Mouse (Mus musculus) thymus, adult 2 months (tissue): ENCODE measurements around the gene Ttc39d.

Experiments
- CTCF ChIP-seq: fragments of 200-500 bp; IDR thresholded peaks from 2 replicates; pipeline ENCODE4 v1.5.1; 2012; ENCODE audit warnings: mild to moderate bottlenecking, control low read depth, low read length, moderate library complexity, borderline replicate concordance; ENCODE audit not compliant: control insufficient read depth, poor library complexity, insufficient read depth; ENCODE audit errors: extremely low read depth
- POLR2A ChIP-seq: fragments of 200-500 bp; IDR thresholded peaks from 2 replicates; pipeline ENCODE4 v1.6.1; 2012; ENCODE audit warnings: mild to moderate bottlenecking, low read length, control low read depth, moderate library complexity; ENCODE audit not compliant: control insufficient read depth, poor library complexity, insufficient read depth; ENCODE audit errors: extremely low read depth

- TF ChIP-seq CTCF (no peak), POLR2A (no peak)
Measured at GRCm38 (mm10) chr17:80174146-80174545, 33.1 kb upstream of the Ttc39d start.
